Mouse (Mus musculus) neural tube, embryonic 11.5 days (tissue): ENCODE measurements around the gene Smok3b. TPM values are rescaled to one million over a fixed set of nuclear protein-coding genes. Genes with fewer than 3 reads are reported as not detected.
"Not testable (repeated sequence)": the region's sequence is repeated elsewhere in the genome, so short reads cannot be mapped to it uniquely, and the experiment has no call there.

Experiments used
- ATAC-seq: fragments of 200-750 bp; cut with Nextera tagmentation; 2 replicates; pipeline ENCODE4 v1.8.0; 2017; ENCODE audit warnings: moderate number of reproducible peaks, mild to moderate bottlenecking, moderate TSS enrichment, moderate library complexity; ENCODE audit not compliant: insufficient read depth, low FRiP score, low TSS enrichment
- DNase-seq: peaks from one replicate; pipeline ENCODE4 v3.0.0-alpha.2; 2015; ENCODE audit warnings: low spot score
- H3K27ac ChIP-seq: fragments of 300-500 bp; sonication (generic); 2 replicates; pipeline ENCODE4 v1.5.1; 2014; ENCODE audit warnings: low read depth, mild to moderate bottlenecking, low read length
- H3K27me3 ChIP-seq: fragments of 300-500 bp; sonication (generic); 2 replicates; pipeline ENCODE4 v1.6.1; 2014; ENCODE audit warnings: mild to moderate bottlenecking, low read length, mixed read lengths; ENCODE audit not compliant: control insufficient read depth, insufficient read depth
- H3K36me3 ChIP-seq: fragments of 300-500 bp; sonication (generic); 2 replicates; pipeline ENCODE4 v1.6.1; 2014; ENCODE audit warnings: mild to moderate bottlenecking, low read length, moderate library complexity, mixed read lengths; ENCODE audit not compliant: control insufficient read depth, insufficient read depth
- H3K4me1 ChIP-seq: fragments of 300-500 bp; sonication (generic); 2 replicates; pipeline ENCODE4 v1.6.1; 2014; ENCODE audit warnings: low read length, mixed read lengths; ENCODE audit not compliant: control insufficient read depth, insufficient read depth
- H3K4me2 ChIP-seq: fragments of 300-500 bp; sonication (generic); 2 replicates; pipeline ENCODE4 v1.6.1; 2014; ENCODE audit warnings: low read depth, mild to moderate bottlenecking, moderate library complexity
- H3K4me3 ChIP-seq: fragments of 300-500 bp; sonication (generic); 2 replicates; pipeline ENCODE4 v1.5.1; 2014; ENCODE audit warnings: low read depth, low read length
- H3K9ac ChIP-seq: fragments of 300-500 bp; sonication (generic); 2 replicates; pipeline ENCODE4 v1.6.1; 2014; ENCODE audit warnings: mild to moderate bottlenecking, low read length
- H3K9me3 ChIP-seq: fragments of 300-500 bp; sonication (generic); 2 replicates; pipeline ENCODE4 v1.6.1; 2016; ENCODE audit warnings: low read length; ENCODE audit not compliant: control insufficient read depth
- WGBS: fragments of 180-500 bp; shearing (Covaris S2); extraction: QIAGEN DNeasy Blood & Tissue Kit; methylation state at CpG from one replicate; pipeline ENCODE4 v1.1.7; 2014; 5-methylcytosine and 5-hydroxymethylcytosine counted together
- polyA plus RNA-seq: library from polyadenylated mRNA; unstranded; fragments of >200 nt; fragmentation: Nextera tagmentation; extraction: Ambion mirVana; gene quantifications from 2 replicates; pipeline ENCODE4 v1.2.1, GENCODE M21; 2014

The Smok3b gene
- polyA plus RNA-seq, result not detected in 2 replicates

DNA sequence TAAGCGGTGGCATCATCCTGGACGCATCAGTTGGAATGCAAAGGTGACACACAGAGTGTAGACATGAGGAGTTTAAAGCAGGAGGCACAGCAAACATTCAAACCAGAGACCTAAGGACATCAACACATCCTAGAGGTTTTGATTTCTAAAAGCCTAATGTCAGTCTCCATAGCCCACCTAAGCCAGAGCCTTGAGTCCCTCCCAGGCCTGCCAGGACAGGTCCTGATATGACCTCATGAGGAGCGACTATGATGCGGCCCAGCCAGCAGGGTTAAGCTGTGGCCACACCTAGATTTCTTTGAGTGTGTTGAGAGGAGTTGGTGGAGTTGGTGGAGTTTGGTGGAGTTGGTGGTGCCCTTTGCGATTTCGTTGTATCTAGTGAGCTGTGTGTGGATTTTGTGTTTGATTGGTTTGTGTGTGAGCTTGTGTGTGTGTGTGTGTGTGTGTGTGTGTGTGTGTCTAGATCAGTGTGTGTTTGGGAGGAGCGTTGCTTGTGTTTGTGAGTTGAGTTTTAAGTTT, at the start of gene Smok3b, which contains the start of gene Smok3a:
TSS of gene Smok3b (plus strand) at position 469 of the 519 bp plus-strand sequence.
TSS of gene Smok3a (plus strand) at position 301 of the 519 bp plus-strand sequence.
- H3K9me3 ChIP-seq, H3K27me3 ChIP-seq, H3K4me3 ChIP-seq, H3K4me2 ChIP-seq, H3K4me1 ChIP-seq, H3K9ac ChIP-seq, H3K27ac ChIP-seq, ATAC-seq, DNase-seq, H3K36me3 ChIP-seq: not testable (repeated sequence)
- WGBS, result 95% methylated on average over 3 of the region's 7 CpGs

DNA sequence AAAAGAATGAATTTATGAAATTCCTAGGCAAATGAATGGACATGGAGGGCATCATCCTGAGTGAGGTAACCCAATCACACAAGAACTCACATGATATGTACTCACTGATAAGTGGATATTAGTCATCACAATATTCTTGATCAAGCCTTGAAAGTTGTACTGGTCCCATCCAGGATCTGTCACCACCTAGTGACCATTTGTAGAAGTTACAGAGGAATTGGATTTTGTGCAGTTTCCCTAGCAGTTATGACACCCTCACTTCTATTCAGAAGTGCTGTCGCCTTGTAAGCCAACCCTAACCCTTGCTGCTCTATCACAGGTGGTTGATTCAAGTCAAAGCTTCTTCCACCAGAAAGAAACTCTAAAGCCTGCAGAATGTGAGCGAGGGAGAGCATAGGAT, 48.1 kb upstream of the Smok3b start:
- 70% methylated on average over 2 of the region's 2 CpGs for WGBS
- H3K27ac ChIP-seq, result no peak overlapping the region
- ATAC-seq, result no peak
- H3K9ac ChIP-seq, result no peak overlapping the region
- no peaks in the 10 kb centered on the region for H3K4me1 ChIP-seq
- no peak overlapping the region for H3K4me3 ChIP-seq
- no peaks in the 10 kb centered on the region for H3K9me3 ChIP-seq
- no peaks in the 10 kb centered on the region for H3K36me3 ChIP-seq
- no peak overlapping the region for H3K4me2 ChIP-seq
- H3K27me3 ChIP-seq, result no peaks in the 10 kb centered on the region
- no peak for DNase-seq

DNA sequence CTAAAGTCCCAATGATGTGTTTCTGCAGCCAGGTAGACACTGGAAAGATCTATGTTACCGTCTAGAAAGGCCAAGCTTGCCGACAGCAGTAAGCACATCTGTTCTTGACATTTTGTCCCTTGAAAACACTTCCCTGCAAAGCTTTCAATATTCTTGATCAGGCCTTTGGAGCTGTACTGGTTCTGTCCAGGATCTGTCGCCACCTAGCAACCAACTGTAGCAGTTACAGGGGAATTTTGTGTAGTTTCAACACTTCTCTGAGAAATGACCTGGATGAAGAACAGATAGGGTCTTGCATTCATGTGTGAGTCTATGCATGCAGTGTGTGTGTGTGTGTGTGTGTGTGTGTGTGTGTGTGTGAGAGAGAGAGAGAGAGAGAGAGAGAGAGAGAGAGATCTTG, 47.5 kb upstream of the Smok3b start:
- Histone ChIP-seq H3K27ac (no peak overlapping the region), H3K9ac (no peak overlapping the region), H3K4me1 (no peaks in the 10 kb centered on the region), H3K27me3 (no peaks in the 10 kb centered on the region), H3K9me3 (no peaks in the 10 kb centered on the region), H3K4me2 (no peak overlapping the region), H3K4me3 (no peak overlapping the region), H3K36me3 (no peaks in the 10 kb centered on the region)
- WGBS, result 55% methylated on average over 3 of the region's 3 CpGs
- no peak for ATAC-seq
- no peak for DNase-seq

DNA sequence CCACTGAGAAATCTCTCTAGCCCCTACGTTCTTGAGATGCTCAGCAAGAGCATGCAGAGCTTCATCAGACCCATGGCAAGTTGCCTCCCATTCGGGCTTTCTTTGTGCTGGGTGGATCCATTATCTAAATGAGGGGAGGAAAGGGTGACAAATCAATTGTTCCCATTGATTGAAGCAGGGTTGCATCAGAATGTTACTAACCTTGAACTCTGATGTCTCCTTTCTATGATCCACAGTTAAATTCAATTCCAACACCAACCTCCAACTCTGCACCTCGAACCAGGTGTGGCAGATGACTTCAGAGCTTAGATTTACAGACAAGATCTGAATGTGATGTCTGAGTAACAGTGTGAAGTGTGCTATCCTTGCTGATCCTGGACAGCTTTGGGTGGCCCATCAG, 46.5 kb upstream of the Smok3b start:
- no peak overlapping the region for H3K4me3 ChIP-seq
- H3K9ac ChIP-seq, result no peak overlapping the region
- H3K27me3 ChIP-seq, result no peaks in the 10 kb centered on the region
- DNase-seq, result no peak
- no peak overlapping the region for H3K4me2 ChIP-seq
- no peak for ATAC-seq
- no peaks in the 10 kb centered on the region for H3K36me3 ChIP-seq
- no peak overlapping the region for H3K27ac ChIP-seq
- no peaks in the 10 kb centered on the region for H3K4me1 ChIP-seq
- 71% methylated on average over 3 of the region's 3 CpGs for WGBS
- H3K9me3 ChIP-seq, result no peaks in the 10 kb centered on the region

DNA sequence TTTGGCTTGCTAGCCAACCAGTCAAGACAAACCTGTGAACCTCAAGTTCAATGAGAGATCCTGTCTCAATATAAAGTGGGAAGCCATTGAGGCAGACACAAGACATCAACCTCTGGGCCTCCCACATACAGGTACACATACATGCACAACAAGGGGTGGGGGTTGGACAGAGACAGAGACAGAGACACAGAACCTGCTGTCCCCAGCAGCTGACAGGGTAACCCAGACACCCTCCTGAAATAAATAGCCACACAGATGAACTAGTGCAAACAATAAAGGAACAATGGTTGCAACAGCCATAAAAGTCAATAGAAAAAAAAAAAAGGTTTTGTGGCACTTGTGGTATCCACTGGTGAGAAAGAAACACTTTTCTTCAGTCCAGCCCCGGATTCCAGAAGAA, 45.8 kb upstream of the Smok3b start:
- ATAC-seq (no peak), DNase-seq (no peak)
- H3K27ac ChIP-seq, result no peak overlapping the region
- H3K9ac ChIP-seq, result no peak overlapping the region
- H3K27me3 ChIP-seq, result no peaks in the 10 kb centered on the region
- H3K4me2 ChIP-seq, result no peak overlapping the region
- no peaks in the 10 kb centered on the region for H3K4me1 ChIP-seq
- H3K9me3 ChIP-seq, result no peaks in the 10 kb centered on the region
- H3K36me3 ChIP-seq, result no peaks in the 10 kb centered on the region
- no peak overlapping the region for H3K4me3 ChIP-seq
- WGBS, result 47% methylated on average over 1 of the region's 1 CpGs

DNA sequence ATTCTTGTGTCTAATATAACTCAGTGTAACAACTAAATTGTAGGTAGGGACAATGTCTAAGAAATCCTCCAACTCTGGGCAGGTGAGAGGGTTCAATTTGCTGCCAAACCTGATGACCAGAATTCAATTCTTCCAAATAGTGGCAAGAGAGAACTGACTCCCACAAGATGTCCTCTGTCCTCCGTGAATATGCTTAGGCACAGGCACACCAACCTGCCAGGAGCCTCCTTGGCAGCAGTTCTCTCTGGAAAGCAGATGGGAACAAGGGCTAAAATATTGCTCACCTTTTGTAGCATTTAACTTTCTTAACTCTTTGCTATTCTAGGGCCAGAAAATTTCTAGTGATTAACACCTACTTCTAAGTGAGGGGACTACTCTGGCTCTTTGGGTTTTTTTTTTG, 43.9 kb upstream of the Smok3b start:
- 50% methylated on average over 1 of the region's 1 CpGs for WGBS

DNA sequence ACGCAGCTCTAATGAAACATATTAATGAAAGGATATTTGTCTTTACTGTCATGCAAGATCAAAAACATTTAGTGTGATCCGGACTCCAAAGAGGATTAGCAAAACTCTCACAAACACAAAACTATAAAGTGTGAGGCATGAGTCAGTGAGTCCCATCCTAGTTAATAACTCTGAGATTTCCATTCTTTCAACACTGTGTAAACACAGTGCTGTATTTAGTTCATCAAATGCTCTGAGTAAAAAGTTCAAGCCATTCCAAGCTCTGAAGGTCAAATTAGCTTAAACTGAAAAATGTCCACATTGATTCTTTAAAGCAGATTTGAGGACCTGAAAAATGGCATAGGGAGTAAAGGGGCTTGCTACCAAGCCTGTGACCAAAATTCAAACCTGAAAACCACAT, 42.1 kb upstream of the Smok3b start:
- ATAC-seq (no peak), DNase-seq (no peak)
- Histone ChIP-seq H3K4me3 (no peak overlapping the region), H3K9ac (no peak overlapping the region), H3K4me2 (no peak overlapping the region), H3K9me3 (no peaks in the 10 kb centered on the region), H3K36me3 (no peaks in the 10 kb centered on the region), H3K4me1 (no peaks in the 10 kb centered on the region), H3K27me3 (no peaks in the 10 kb centered on the region), H3K27ac (no peak overlapping the region)
- 78% methylated on average over 2 of the region's 2 CpGs for WGBS

More for the DNA sequence above, 43.9 kb upstream of the Smok3b start:
- Histone ChIP-seq H3K4me2 (no peak overlapping the region), H3K4me1 (no peaks in the 10 kb centered on the region), H3K4me3 (no peak overlapping the region), H3K27me3 (no peaks in the 10 kb centered on the region), H3K9me3 (no peaks in the 10 kb centered on the region), H3K9ac (no peak overlapping the region), H3K27ac (no peak overlapping the region), H3K36me3 (no peaks in the 10 kb centered on the region)
- ATAC-seq (no peak), DNase-seq (no peak)

DNA sequence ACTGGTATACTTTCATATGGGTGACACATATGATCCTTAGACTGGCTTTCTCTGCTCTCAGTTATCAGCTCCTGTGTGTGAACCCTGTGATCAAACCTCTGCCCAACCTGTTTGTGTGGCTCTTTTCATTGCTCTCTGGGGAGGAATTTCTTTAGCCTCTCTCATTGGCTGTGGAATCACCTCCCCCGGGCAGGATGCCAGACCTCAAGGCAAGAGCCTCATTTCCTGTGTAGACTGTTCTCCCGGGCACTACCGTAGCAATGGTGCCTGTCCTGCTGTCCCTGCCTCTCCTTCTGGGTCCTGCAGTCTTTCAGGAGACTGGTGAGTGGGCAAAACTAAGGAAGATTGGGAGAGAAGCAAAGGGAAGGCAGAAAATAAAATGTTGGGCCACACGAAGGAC, 39.9 kb upstream of the Smok3b start, which contains the start of gene Azgp1:
TSS of gene Azgp1 (plus strand) at position 221 of the 400 bp plus-strand sequence.
- 83% methylated on average over 4 of the region's 4 CpGs for WGBS
- ATAC-seq (no peak), DNase-seq (no peak)
- no peak within 1 kb of the TSS for H3K4me3 ChIP-seq
- no peak within 1 kb of the TSS for H3K4me2 ChIP-seq
- no peaks in the 10 kb centered on the region for H3K27me3 ChIP-seq
- no peaks in the 10 kb centered on the region for H3K9me3 ChIP-seq
- no peaks in the 10 kb centered on the region for H3K4me1 ChIP-seq
- H3K27ac ChIP-seq, result no peak within 1 kb of the TSS
- H3K9ac ChIP-seq, result no peak within 1 kb of the TSS
- no peaks in the 10 kb centered on the region for H3K36me3 ChIP-seq

DNA sequence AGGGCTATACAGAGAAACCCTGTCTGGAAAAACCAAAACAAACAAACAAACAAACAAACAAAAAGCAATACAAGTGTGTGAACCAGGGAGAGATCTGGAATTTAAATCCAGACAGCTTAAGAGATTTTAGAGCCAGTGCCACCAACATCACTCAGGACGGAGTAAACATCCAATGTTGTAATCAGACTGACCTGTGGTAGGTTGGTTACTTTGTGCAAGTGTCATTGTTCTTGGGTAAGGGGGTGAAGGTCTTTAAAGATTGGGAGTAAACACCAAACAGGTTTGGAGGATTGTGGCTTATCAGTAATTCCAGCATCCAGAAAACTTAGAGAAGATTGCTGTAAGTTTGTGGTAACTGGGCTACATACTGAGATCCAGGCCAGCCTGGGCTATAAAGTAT, 34.9 kb upstream of the Smok3b start:
- Histone ChIP-seq H3K9ac (no peak overlapping the region), H3K4me1 (no peaks in the 10 kb centered on the region), H3K27me3 (no peaks in the 10 kb centered on the region), H3K9me3 (no peaks in the 10 kb centered on the region), H3K4me2 (no peak overlapping the region), H3K36me3 (no peaks in the 10 kb centered on the region), H3K4me3 (no peak overlapping the region), H3K27ac (no peak overlapping the region)
- DNase-seq (no peak), ATAC-seq (no peak)
- 88% methylated on average over 1 of the region's 1 CpGs for WGBS
